Mouse (Mus musculus) testis, adult 2 months (tissue): ENCODE measurements around the gene Iqsec3.

Source experiments
- CTCF ChIP-seq: fragments of 200-500 bp; IDR thresholded peaks from 2 replicates; pipeline ENCODE4 v1.5.1; 2012; ENCODE audit warnings: low read depth, mild to moderate bottlenecking, inconsistent platforms, low read length, moderate library complexity; ENCODE audit not compliant: control insufficient read depth, insufficient read depth, insufficient replicate concordance
- POLR2A ChIP-seq: fragments of 200-500 bp; IDR thresholded peaks from 2 replicates; pipeline ENCODE4 v1.6.1; 2012; ENCODE audit warnings: low read depth, mild to moderate bottlenecking, inconsistent platforms, low read length, moderate library complexity; ENCODE audit not compliant: control insufficient read depth

GRCm38 (mm10) chr6:121343771-121344123, 129.7 kb downstream of the Iqsec3 start:
- TF ChIP-seq CTCF: no peak
- no peak for TF ChIP-seq POLR2A
